Mouse (Mus musculus): ENCODE measurements around the gene Jup.
"Not testable (repeated sequence)": the region's sequence is repeated elsewhere in the genome, so short reads cannot be mapped to it uniquely, and the experiment has no call there.

Jup gene

DNA sequence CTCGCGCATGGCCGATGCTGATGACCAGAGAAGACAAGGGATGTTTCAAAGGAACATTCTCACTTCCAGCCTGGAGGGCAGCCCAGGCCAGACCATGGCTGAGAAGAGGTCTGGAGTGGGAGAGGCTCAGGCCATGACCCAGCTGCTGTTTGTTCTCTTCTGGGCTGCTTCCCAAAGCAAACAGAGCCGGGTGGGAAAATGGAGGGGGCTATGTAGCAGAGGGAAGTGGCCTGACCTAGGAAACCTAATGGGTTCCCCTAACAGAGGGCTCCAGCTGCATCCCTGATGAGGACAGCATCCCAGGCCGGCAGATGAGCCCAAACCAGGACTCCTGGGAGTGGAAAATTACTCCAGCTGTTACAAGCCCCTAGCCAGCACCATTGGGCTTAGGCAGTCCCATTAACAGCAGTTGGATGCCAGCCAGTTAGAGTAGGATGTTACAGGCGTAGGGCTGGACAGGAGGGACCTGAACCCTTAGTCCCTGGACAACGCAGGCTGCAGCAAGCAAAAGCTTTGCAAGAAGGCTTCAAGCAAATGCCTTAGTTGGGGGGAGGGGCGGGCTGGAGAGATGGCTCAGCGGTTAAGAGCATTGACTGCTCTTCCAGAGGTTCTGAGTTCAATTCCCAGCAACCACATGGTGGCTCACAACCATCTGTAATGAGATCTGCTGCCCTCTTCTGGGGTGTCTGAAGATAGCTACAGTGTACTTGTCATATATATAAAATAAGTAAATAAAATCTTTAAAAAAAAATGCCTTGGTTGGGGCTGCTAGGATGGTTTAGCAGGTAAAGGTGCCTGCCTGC, 6.3 kb downstream of the Jup start:
- no peak for DNase-seq (ENCODE audit: low read depth, low spot score)

DNA sequence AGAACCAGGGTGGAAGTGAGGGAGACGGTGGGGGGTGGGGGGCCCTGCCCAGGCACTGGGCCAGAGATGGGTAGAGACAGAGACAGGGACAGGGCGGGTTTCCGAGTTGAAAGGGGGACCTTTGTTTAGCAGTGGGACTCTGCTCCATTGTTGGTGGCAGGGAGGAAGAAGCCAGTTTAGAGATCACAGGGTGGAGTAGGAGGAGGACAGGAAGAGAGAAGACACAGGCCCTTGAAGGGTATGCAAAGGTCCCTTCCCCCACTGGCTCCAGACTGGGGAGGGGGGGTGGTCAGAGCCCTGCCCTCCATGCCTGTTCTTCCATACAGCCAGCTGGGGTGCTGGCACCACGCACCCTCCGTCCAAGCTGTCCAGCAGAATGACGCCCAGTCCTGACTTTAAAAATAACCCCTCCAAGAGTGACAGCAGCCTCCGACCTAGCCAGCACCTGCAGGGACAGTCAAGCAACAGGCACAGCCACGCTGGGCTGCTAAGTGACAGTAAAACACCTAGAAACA, 7.6 kb downstream of the Jup start:
- no peak for DNase-seq (ENCODE audit: low read depth, low spot score)

DNA sequence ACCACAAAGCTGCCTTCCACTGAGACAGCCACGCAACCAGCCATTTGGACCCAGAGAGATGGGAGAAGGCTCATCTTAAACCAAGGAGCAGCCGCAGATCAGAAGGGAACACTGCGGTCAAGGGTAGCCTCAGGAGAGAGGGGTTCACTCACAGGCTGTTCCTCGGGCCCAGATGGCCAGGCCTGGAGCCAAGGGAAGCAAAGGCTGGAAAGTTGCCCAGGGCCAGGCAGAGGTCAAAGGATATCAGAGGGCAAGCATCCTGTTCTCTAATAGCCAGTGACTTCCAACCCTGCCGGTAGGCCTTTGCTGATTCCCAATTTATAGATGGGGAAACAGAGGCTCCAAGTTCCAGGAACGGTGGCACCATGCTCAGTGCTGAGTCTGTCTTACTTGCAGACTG, 9.0 kb downstream of the Jup start:
- no peak for DNase-seq (ENCODE audit: low read depth, low spot score)

DNA sequence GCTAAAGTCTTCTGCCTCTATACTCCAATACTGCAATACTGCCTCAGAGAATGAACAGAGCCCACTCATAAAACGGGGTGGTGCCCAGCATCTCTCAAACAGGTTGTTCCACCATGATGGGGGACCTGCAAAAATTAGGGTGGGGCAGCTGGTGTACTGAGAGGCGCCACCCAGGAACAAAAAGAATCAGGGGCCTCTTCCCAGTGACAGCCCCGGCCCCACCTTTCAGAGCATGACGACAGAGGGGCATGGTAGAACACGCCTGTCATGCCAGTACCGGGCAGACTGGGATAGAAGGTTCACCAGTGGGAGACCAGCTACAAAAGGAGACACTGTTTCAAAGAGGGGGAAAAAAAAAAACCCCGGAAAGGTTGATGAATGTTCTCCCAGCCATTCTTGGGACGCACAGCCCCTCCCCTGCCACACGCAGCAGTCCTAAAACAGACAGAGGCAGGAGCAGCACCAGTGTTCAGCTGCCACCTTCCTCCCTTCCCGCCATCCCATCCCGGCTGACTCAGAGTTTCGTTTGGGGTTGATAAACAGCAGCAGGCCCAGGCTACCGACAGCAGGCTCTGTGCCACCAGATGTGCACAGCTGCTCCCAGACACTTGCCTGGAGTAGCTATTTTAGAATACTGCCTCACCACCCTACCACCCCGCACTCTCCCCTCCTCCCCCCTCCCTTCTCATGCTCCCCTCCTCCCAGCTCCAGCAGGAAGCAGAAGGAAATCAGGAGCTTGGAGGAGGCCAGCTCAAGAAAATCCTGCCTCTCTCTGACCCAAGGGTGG, 9.8 kb downstream of the Jup start:
- no peak for DNase-seq (ENCODE audit: low read depth, low spot score)

DNA sequence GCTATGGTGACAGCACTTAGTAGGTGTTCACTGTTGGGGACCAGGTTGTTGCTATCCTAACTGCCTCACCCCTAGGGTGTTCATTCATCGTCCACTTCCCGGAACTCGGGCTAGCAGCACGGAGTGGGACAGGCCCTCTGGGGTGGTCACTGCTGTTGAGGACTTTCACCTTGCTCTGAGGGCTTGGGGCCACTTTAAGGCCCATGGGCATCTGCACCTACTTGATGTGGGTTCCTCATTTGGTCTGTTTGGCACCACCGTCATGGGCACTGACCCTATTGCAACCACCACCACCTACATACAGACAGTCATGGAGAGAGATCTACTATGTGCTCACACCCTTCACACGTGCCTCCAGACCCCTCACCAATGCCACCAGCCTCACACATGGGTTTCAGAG, 10.5 kb downstream of the Jup start:
- no peak for DNase-seq (ENCODE audit: low read depth, low spot score)

DNA sequence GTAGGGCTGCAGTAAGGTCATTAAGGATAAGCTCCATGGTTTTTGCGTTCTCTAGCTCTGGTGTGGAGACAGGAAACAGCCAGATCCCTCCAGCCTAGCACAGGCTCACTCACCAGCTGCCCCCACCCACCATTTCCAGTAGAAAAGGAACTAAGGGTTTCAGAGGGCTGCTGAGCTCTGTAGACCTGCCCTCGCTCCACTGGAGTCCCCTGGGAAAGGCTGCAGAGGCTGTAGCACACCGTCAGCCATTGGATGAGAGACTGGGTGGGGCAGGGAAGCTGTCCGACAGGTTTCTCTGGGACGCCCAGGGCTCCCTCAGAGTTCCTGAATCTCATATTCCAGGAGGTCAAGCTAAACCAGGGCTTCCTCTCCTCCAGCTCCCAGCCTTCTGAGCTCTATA, 11.0 kb downstream of the Jup start:
- no peak for DNase-seq (ENCODE audit: low read depth, low spot score)

DNA sequence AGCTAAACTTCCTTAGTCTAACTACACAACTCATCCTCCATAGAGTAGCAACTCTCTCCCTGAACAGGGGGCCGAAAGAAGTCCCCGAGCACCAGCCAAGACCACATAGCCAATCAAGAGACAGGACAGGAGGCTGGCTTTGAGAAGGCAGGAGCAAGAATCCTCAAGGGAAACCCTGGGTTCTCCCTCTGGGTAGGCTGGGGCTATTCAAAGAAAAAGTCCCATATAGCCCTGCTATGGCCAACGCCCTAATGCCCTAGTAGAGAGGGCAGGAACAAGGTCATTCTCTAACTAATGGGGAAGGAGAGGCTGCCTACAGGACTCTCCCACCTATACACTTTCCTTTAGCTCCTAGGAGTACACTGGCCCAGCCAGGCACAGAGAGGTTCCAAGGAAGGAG, 12.5 kb downstream of the Jup start:
- no peak for DNase-seq (ENCODE audit: low read depth, low spot score)

DNA sequence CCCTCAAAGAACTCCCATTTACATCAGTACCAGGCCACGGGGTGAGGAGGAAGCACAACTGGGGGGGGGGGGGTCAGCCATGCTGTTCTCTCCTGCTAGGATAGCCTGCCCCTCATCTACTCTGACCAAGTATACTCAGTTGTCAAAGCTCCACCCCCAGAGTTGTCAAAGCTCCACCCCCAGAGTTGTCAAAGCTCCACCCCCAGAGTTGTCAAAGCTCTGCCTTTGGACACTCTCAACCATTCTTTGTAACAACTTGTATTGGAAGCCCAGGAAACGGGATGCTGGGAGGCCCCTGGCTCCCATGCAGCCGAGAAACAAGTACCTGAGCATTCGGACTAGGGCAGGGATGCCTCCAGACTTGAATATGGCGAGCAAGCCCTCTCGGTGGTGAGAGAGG, 14.9 kb downstream of the Jup start:
- no peak for DNase-seq (ENCODE audit: low read depth, low spot score)

DNA sequence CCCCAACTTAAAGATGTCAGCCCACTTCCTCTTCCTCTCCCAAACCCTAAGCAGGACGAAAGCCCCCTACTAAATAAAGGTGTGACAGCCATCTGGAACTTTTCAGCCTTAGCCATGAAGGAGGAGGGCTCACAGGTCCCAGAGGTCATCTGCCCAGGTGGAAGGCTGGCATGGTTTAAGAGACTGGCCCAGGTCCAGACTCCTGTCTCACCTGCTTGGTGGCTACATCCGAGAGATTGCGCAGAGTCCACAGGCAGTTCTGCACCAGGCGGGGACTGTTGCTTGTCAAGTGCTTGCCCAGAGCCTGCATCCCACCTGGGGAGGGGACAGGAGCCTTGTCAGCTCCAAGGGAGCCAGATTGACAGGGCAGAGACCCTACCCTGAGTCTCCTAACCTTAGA, 18.3 kb downstream of the Jup start:
- DNase-seq (ENCODE audit: low read depth, low spot score): no peak

DNA sequence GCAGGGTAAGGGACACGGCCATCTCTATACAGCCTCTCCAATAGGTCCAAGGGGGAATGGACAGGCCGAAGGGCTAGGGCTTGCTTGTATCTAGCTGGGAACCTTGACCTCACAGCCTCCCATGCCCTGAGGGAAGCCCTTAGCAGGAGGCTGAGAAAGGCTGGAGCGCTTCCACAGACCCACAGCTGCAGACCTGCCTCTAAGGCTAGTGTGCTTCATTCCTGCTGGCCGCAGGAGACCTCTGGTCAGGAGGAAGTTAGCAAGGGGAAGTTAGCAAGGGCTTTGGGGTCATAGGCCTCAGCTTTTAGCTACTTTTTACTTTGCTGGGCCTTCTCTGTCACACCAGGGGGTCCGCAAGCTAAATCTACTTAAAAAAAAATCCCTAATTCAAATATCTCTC, 19.1 kb downstream of the Jup start:
- DNase-seq (ENCODE audit: low read depth, low spot score): no peak

DNA sequence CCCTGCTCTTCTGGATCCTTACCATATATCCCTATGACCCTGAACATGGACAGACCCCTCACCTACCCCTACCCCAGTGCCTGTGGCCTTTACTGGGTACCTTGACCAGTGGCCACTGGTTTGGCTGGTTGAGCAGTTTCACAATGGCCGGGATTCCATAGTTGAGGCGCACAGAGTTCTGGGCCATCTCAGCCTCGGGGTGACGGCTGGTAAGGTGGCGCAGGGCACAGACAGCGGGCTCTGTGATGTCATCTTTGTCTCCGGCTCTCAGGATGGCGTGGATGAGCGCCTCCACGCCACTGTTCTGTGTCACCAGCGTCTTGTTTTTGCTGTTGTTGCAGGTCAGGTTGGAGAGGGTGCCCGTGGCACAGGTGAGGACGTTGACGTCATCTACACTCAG, 19.6 kb downstream of the Jup start:
- DNase-seq (ENCODE audit: low read depth, low spot score): no peak

DNA sequence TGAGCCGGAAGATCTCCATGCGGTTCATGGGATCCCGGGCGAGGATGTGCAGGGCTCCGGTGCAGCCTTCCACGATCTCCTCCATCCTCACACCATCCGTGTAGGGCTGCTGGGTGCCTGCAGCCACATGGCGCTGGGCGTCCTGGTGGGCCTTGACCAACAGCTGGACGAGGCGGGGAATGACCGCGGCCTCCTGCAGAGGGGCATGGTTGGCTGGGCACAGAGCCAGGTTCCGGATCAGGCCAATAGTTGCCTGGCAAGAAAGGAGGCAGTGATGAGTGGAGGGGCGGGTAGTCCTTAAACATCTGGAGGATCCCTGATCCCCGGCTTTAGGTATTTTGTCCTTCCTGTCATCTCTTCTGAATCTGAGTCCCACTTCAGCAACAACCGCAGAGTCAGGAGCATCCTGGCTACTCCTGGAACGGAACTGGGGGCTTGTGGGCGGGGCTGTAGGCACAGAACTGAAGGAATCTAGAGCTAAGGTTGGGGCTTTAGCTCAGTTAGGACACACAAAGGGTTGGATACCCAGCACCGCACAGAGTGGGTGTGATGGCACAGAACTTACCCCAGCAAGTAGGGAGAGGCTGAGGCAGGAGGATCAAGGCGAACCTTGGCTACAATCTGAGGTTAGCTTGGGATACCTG, 20.7 kb downstream of the Jup start:
- no peak for DNase-seq (ENCODE audit: low read depth, low spot score)

DNA sequence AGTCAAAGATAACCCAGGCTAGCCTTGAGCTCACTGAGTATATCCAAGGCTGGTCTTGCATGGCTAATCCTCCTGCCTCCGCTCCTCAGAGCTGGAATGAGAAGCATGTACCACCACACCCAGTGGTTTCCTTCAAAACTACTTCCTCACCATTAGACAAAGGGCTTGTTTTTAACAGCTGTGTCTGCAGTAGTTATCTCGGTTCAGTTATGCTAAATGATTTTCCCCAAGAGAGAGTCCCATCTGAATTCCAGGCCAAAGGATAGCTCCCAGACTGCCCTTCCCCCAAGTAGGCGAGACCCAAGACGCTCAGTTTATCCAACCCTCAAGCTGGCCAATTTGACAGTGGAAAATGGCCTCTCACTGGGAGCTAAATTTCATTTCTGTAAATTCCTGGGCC, 21.6 kb downstream of the Jup start:
- no peak for DNase-seq (ENCODE audit: low read depth, low spot score)

DNA sequence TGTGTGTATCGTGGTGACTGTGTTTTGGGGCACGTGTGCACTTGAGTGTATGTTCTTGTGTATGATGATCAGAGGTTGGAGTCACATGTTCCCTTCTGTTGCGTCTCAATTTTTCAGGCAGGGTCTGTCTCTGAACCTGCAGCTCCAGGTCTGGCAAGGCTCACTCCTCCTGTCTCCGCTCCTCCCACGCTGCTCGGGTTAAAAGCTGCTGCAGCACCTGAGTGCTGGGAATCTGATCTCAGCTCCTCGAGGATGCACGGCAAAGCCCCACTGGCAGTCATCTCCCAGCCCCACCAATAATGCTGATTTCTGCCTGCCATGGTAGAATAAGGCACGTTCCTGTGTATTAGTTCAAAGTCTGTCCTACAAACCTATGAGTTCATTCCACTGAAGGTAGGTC, 22.4 kb downstream of the Jup start:
- DNase-seq (ENCODE audit: low read depth, low spot score): no peak

DNA sequence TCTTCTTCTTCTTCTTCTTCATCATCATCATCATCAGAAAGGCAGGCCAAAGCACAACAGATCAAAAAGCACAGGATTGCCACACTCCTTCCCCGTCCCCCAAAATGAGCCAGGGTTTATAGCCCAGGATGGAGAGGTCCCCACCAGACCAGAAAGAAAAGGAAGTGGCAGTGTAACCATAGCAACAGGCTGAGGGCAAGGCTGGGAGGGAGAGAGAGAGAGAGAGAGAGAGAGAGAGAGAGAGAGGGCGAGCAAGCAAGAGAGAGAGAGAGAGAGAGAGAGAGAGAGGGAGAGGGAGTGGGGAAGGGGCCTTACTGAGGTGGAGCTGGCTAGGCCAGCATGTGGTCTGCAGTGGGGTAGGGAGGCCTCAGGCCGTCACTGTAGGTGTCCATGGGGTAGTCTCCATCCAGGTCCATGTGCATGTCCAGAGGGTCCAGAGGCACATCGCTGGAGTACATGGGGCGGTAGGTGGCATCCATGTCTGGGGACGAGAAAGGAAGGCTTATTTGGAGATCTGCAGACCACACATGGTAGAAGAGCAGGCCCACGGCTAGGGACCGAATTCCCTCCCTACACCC, 25.5 kb downstream of the Jup start:
- peak; percentile 21 for DNase-seq (ENCODE audit: low read depth, low spot score)

DNA sequence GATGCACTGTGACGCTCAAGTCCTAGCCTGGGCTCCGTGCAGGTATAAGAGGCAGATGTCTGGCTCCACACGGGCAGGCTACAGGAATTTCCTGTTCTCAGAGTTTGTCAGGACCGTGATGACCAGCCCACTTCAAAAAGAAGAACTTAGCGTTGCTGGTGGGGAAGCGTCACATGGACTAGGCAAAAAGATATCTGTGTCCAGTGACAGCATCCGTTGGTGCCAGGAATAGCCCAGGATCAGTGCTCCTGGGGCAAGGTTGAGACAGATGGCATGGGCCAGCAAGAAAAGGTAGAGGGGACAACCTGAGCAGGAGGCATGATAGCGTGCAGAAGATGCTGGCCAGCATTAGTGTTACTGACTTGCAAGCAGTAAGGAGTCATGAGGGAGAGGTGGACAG, 27.7 kb downstream of the Jup start:
- no peak for DNase-seq (ENCODE audit: low read depth, low spot score)

DNA sequence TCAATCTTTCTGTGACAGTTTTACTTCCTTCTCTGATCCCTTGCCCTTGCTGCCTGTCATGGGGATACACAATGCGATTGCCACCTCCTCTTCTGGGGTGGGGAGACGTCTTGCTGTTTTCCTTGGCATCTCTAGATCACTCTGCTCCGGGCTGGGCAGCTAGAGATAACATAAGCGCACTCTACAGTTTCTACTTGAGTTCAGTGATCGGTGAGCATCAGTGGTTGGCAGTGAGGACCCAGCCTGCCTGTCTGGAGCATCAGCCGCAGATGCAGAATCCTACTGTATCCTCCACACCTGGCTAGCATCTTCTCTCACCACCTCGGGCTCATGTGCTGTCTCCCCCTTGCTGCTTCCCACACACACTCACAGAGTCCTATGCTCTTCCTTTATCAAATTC, 28.4 kb downstream of the Jup start:
- DNase-seq (ENCODE audit: low read depth, low spot score): no peak

DNA sequence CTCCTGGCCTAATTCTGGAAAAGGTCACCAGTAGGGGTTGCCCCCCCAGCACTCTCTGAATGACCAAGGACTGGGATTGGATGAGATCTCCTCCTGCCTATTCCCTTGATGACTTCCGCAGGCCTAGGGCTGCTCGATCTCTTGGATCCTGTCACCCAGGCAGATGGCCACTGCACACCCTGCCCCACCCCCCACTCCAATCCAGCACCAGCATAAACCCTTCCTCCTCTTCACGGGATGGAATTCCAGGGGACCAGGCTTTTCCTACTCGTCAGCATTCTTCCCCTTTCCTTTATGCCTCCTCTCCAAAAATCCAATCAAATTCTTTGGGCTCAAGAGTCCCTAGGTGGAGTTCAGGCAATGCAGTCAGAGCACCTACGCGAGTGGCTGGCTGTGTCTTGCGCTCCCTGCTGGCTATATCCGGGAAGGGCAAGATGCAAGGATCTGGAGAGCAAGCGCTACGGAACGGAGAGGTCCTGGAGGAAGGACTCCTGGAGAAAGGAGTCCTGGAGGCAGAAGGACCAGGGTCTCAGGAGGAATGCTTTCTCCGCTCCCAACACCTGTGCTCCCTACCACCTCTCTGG, 34.5 kb downstream of the Jup start:
- peak; percentile 51 for DNase-seq (ENCODE audit: low read depth, low spot score)

DNA sequence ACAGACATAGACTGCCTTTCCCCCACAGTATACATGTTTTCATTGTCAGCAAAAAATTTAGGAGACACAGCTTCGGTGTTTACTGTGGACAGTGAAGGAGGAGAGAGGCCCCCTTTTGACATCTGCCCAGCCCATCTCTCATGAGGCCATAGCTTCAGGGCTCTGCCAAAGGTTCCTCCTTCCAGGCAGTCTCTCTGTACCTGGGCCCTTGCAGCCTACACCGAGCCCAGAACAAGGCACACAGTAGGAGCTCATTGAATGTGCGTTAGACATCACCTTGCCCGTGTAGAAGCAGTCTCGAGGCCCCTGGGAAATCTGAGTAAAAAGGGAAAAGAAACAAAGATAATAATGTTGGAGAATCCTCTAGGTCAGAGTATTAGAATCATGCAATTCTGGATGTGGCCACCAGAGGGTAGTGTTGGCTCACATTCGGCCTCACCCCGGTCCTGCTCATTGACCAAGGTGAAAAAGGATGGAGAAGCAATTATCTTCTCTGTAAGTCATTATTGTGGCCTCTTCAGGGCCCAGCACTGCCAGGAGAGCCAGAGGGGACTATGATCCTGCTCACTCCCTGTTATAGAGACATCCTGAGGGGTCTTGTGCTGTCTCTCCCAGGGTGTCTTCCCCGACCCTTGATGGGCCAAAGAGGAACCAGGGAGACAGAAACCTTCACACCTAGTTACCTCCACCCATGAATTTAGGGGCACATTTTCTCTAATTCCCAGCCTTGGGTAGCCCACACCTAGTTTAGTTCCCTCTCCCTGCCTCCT, 35.2 kb downstream of the Jup start:
- DNase-seq (ENCODE audit: low read depth, low spot score): peak; percentile 66

DNA sequence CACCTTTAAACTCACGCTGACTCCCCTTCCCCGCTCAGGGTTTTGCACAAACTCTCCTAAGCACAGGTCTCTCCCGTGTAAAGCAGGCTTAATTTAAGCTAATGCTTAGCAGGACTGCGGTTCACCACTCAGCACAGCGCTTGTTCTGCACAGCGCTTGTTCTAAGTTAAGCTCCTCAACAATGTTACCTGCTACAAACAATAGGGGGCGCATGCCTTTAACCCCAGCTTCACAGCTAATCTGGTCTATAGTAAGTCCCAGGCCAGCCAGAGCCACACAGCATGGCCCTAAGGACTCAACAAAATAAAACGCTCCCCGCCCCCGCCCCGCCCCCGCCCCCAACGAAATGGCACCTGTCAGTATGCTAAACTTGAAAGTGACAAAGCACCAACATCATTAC, 36.5 kb downstream of the Jup start:
- not testable (repeated sequence) for DNase-seq (ENCODE audit: low read depth, low spot score)

DNA sequence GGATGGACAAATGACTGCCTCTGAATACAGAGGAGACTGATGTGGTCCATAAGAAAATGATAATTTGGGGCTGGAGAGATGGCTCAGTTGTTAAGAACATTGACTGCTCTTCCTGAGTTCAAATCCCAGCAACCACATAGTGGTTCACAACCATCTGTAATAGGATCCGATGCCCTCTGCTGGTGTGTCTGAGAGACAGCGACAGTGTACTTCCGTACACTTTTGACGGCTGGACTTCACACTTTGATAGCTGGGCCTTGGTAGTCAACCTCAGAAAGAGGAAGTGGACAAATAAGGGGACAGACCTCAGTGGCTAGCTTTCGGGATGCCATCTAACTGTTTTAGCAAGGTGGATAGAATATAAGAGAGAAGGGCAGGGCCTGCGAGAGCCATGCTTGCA, 37.4 kb downstream of the Jup start:
- peak; percentile 21 for DNase-seq (ENCODE audit: low read depth, low spot score)
